Mouse (Mus musculus) cerebellum, adult 2 months (tissue): ENCODE data around the gene Anapc10. TPM values are rescaled to one million over a fixed set of nuclear protein-coding genes. Genes with fewer than 3 reads are reported as not detected.

ENCODE experiments used
- DNase-seq, 2 experiments: peaks; one replicate each; pipeline ENCODE4 v3.0.0; 2021
- H3K27ac ChIP-seq: fragments of 200-500 bp; 2 replicates; pipeline ENCODE4 v1.5.1; 2012; ENCODE audit warnings: low read length, control low read depth, inconsistent platforms; ENCODE audit not compliant: insufficient read depth
- H3K27me3 ChIP-seq: fragments of 200-500 bp; 2 replicates; pipeline ENCODE4 v1.6.1; 2012; ENCODE audit warnings: inconsistent platforms, mild to moderate bottlenecking, low read length, moderate library complexity; ENCODE audit not compliant: control insufficient read depth, insufficient read depth
- H3K4me1 ChIP-seq: fragments of 200-500 bp; 2 replicates; pipeline ENCODE4 v1.6.1; 2011; ENCODE audit warnings: low read length; ENCODE audit not compliant: control insufficient read depth, insufficient read depth
- H3K4me3 ChIP-seq: fragments of 200-500 bp; replicated peaks from 2 replicates; pipeline ENCODE3; 2011; ENCODE audit warnings: mild to moderate bottlenecking, low read depth, low read length, control low read depth; ENCODE audit not compliant: insufficient read depth
- CTCF ChIP-seq: fragments of 200-500 bp; IDR thresholded peaks from 2 replicates; pipeline ENCODE4 v1.5.1; 2011; ENCODE audit warnings: low read depth, mild to moderate bottlenecking, control low read depth, low read length, moderate library complexity, borderline replicate concordance; ENCODE audit not compliant: insufficient read depth
- POLR2A ChIP-seq: fragments of 200-500 bp; IDR thresholded peaks from 2 replicates; pipeline ENCODE4 v1.6.1; 2011; ENCODE audit warnings: low read length, control low read depth, borderline replicate concordance; ENCODE audit not compliant: insufficient read depth
- WGBS: fragments of 180-500 bp; shearing (Covaris S2); methylation state at CpG from one replicate; pipeline ENCODE4 v1.1.7; 2018; 5-methylcytosine and 5-hydroxymethylcytosine counted together
- polyA plus RNA-seq: library from polyadenylated mRNA; depleted of rRNA; stranded (reverse); fragments of >200 nt; gene quantifications from 2 replicates; pipeline ENCODE4 v1.2.3, GENCODE M21; 2012

Gene Anapc10
- polyA plus RNA-seq, 1 experiment = 8.9 TPM

DNA sequence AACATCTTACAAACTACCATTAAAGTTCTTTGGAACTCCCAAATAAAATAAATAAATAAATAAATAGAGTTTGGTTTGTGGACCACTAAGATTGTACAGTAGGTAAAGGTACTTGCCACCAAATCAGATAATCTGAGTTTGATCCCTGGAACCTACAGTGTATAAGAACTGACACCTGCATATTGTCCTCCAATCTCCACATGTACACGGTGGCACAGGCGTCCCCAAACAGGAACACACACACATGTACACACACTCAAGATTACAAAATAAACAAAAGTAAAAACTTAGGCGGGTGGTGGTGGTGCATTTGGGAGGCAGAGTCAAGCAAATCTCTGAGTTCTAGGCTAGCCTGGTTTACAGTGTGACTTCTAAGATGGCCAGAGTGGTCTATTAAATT is 4.9 kb upstream of the Anapc10 start:
- no peak for DNase-seq
- H3K4me1 ChIP-seq = no peaks in the 10 kb centered on the region
- H3K27me3 ChIP-seq = no peaks in the 10 kb centered on the region
- 97% methylated on average over 3 of the region's 3 CpGs for WGBS
- no peak overlapping the region for H3K27ac ChIP-seq
- no peak overlapping the region for H3K4me3 ChIP-seq
- TF ChIP-seq CTCF (no peak), POLR2A (no peak)

DNA sequence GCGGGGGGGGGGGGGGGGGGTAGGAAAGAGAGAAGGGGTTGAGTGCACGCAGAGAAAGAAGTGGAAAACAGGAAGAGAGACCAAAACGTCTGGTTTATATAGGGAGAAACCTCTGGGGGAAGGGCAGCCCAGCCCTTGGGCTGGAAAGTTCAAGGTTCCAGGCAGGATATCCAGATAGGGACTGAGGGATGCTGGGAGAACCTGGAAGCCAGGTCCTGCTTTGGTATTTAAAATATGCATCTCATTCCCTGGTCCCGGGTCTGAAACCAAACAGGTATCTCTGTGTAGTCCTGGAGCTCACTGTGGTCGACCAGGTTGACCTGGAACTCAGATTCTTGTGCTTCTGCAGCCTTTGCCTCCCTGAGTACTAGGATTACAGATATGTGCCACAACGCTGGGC is 1.1 kb downstream of the Anapc10 start:
- Histone ChIP-seq H3K27me3 (no peaks in the 10 kb centered on the region), H3K27ac (no peak overlapping the region), H3K4me1 (no peaks in the 10 kb centered on the region), H3K4me3 (no peak overlapping the region)
- TF ChIP-seq CTCF (no peak), POLR2A (no peak)
- 50% methylated on average over 6 of the region's 6 CpGs for WGBS
- DNase-seq = no peak

DNA sequence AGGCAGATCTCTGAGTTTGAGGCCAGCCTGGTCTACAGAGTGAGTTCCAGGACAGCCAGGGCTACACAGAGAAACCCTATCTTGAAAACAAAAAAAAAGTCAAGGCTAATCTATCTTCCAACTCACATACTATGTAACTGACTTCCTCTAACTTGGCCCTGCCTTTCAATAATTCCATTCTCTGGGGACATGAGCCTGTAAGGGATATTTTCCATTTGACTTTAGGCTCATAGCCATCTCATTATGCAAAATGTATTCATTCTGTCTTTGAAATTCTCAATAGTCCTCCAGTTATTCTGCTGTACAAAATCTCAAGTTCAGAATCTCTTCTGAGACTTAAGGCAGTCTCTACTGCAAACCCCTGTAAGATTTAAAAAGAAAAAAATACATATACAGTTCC is 9.9 kb downstream of the Anapc10 start:
- no peak overlapping the region for H3K27ac ChIP-seq
- DNase-seq = no peak
- TF ChIP-seq CTCF (no peak), POLR2A (no peak)
- H3K4me3 ChIP-seq = no peak overlapping the region
- H3K27me3 ChIP-seq = no peaks in the 10 kb centered on the region
- H3K4me1 ChIP-seq = no peaks in the 10 kb centered on the region

DNA sequence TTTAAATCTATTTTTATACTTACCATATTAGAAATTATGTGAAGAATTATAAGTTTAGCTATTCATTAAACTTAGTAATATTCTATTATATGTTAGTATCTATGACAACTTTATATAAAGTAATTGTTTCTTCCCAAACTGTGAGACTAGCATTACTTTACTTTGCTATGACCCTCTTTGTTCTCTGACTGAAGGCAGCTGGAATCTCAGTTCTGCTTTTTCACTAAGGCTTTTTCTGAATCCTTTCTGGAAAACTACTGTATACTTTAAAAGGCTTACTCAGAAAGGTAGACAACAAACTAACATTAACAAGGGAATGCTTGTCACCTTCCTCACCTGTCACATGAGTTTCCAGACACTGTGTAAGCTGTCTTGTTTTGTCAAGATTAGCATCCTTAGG is 11.7 kb downstream of the Anapc10 start:
- TF ChIP-seq CTCF = no peak
- no peak for TF ChIP-seq POLR2A
- Histone ChIP-seq H3K27me3 (no peaks in the 10 kb centered on the region), H3K4me1 (no peaks in the 10 kb centered on the region), H3K4me3 (no peak overlapping the region), H3K27ac (no peak overlapping the region)
- no peak for DNase-seq

DNA sequence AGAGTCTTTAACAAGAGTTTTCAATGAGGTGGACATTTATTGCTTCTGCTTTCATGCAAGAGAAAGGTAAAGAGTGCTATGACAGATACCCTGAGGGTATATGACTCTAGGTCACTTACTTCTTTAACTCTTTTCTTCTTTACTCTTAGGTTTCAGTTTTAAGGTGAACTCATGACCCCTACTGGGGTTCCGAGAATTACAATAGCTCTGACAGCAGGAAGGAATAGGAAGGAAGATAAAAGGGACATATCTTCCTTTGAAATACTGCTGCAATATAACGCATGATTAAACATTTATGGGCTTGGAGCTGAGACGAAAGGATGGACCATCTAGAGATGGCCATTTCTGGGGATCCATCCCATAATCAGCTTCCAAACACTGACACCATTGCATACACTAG is 13.0 kb downstream of the Anapc10 start:
- no peak for DNase-seq
- H3K4me3 ChIP-seq = no peak overlapping the region
- WGBS = 45% methylated on average over 3 of the region's 3 CpGs
- no peaks in the 10 kb centered on the region for H3K4me1 ChIP-seq
- no peak for TF ChIP-seq CTCF
- TF ChIP-seq POLR2A = no peak
- no peaks in the 10 kb centered on the region for H3K27me3 ChIP-seq
- no peak overlapping the region for H3K27ac ChIP-seq

DNA sequence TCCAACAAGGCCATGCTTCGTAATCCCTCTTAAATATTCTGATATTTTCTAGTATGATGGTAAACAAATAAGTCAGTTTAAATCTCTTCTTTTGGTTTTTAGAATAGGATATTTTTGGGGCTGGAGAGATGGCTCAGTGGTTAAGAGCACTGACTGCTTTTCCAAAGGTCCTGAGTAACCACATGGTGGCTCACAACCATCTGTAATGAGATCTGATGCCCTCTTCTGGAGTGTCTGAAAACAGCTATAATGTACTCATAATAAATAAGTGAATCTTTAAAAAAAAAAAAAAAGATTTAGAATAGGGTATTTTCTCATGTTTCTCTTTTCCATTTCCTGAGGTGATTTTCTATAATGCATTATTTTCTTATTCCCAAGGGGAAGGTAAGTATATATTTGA is 16.3 kb downstream of the Anapc10 start:
- H3K4me1 ChIP-seq = no peaks in the 10 kb centered on the region
- no peak for DNase-seq
- 98% methylated on average over 1 of the region's 1 CpGs for WGBS
- H3K4me3 ChIP-seq = no peak overlapping the region
- H3K27ac ChIP-seq = no peak overlapping the region
- TF ChIP-seq POLR2A = no peak
- TF ChIP-seq CTCF = no peak
- no peaks in the 10 kb centered on the region for H3K27me3 ChIP-seq

DNA sequence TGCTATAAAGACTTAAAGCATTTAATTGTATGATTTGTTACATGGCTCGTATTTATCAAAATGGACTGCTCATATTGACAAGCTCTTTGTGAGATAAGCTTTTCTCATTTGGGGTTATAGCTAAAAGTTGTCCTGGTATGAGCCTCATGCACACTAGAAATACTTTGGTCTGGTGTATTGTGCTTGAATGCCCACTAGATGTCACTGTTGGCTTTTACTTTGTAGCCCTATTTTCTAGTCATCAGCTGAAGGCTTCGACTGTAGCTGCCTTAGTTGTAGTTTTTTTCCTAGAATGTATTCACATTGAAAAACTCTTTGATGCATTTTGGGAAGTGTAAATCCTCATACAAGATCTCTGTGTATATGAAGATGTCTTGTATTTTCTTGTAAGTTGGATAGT is 22.7 kb downstream of the Anapc10 start:
- Histone ChIP-seq H3K4me1 (no peaks in the 10 kb centered on the region), H3K27me3 (no peaks in the 10 kb centered on the region), H3K4me3 (no peak overlapping the region), H3K27ac (no peak overlapping the region)
- TF ChIP-seq POLR2A = no peak
- peak; percentile 50; the same call in 1 of the 2 replicates for TF ChIP-seq CTCF
- peak in 1 of 2 experiments; percentile 49 for DNase-seq
- 4% methylated on average over 2 of the region's 2 CpGs for WGBS

DNA sequence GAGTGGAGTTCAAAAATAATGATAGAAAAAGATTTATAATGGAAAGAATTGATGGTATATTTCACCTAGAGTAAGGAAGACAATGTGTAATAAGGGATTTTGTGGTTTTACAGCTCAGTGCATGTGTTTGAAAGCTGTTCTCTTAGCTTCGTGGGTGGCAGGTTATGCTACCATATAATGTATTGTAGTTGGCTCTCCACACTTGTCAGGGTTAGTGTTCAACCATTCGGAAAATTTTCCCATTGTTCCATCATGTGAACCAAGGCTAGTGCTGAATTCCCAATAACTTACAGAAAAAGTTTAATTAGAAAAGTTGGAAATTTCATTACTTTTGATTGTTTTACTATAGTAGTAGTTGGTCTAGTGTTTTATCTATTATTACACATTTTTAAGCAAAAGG is 36.6 kb downstream of the Anapc10 start:
- Histone ChIP-seq H3K4me1 (peaks cover 3% of the 10 kb centered on the region; the same call in 1 of the 2 replicates), H3K4me3 (no peak overlapping the region), H3K27ac (no peak overlapping the region), H3K27me3 (no peaks in the 10 kb centered on the region)
- WGBS = 29% methylated on average over 2 of the region's 2 CpGs
- TF ChIP-seq POLR2A = no peak
- TF ChIP-seq CTCF = no peak
- DNase-seq = no peak

DNA sequence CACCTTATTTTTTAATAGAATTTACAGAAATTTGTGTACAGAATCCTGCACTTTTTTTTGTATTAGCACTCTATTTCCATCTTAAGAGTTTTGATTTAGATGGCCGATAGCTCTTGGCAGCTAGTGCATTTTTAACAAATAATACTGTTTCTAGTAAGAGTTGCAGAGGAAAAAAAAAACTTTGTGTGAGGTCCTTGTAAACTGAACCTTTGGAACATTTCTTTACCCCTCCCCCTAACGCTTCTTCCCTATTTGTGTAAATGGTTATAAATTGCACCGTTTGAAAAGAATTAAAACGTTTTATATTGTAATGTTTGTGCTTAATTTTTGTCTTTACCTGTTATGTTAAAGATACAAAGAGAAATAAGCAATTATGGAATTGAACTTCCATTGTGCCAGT is 37.0 kb downstream of the Anapc10 start:
- Histone ChIP-seq H3K4me3 (no peak overlapping the region), H3K27ac (no peak overlapping the region), H3K4me1 (peaks cover 3% of the 10 kb centered on the region; the same call in 1 of the 2 replicates), H3K27me3 (no peaks in the 10 kb centered on the region)
- 68% methylated on average over 4 of the region's 4 CpGs for WGBS
- DNase-seq = no peak
- TF ChIP-seq CTCF = no peak
- TF ChIP-seq POLR2A = no peak
